Mouse (Mus musculus) brain, embryonic 14.5 days (tissue): Measurements from ENCODE around the gene Cdr2l.

Experiments
- CTCF ChIP-seq: fragments of 200-500 bp; IDR thresholded peaks from 2 replicates; pipeline ENCODE4 v1.5.1; 2012; ENCODE audit warnings: inconsistent platforms, mild to moderate bottlenecking, moderate library complexity, borderline replicate concordance; ENCODE audit not compliant: insufficient read depth, insufficient read length; ENCODE audit errors: extremely low read depth
- POLR2A ChIP-seq: fragments of 200-500 bp; IDR thresholded peaks from 2 replicates; pipeline ENCODE4 v1.6.1; 2012; ENCODE audit warnings: mild to moderate bottlenecking, inconsistent platforms, borderline replicate concordance; ENCODE audit not compliant: poor library complexity, insufficient read depth, insufficient read length, severe bottlenecking; ENCODE audit errors: extremely low read depth

DNA sequence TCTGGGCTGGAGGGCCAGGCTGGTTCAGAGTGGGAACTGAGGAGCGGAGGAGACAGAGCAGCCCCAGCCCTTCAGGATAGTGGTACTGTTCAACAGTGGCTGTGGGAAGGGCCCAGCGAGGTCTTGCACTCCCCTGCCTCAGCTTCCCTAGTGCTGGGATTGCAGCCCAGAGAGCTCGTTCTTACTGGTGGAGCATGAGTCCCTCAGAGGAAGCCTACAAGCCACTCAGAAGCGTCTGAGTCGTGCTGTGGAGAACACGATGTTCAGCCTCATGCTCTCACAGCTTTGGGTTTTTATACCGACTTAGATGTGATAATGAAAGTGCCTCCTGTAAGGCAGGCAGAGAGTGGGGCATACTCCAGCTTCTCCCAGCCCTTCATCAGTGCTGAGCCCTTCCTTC is 43.0 kb downstream of the Cdr2l start:
- TF ChIP-seq CTCF = no peak
- no peak for TF ChIP-seq POLR2A
